Mouse (Mus musculus) cerebellum, adult (tissue): Measurements from ENCODE around the gene Trpm3.
A peak's percentile ranks its signal among the peaks of the same experiment; 100 is the strongest.

Experiments used
- ATAC-seq: cut with Nextera tagmentation; 2 replicates; pipeline ENCODE4 v1.9.2; 2017; ENCODE audit warnings: mild to moderate bottlenecking, moderate library complexity, mixed read lengths; ENCODE audit not compliant: insufficient number of reproducible peaks, low FRiP score, low TSS enrichment

Gene Trpm3

DNA sequence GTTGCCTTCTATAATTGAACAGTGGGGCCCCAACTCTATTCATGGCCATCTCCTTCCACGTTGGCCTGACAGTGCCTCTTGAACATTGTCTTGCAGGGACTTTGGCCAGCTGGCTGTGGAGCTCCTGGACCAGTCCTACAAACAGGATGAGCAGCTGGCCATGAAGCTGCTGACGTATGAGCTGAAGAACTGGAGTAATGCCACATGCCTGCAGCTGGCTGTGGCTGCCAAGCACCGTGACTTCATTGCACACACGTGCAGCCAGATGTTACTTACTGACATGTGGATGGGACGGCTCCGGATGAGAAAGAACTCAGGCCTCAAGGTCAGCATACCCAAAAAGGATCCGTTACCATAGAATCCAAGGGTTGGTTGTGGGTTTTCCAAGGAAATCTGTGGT, 763.0 kb downstream of the Trpm3 start:
- no peak for ATAC-seq

DNA sequence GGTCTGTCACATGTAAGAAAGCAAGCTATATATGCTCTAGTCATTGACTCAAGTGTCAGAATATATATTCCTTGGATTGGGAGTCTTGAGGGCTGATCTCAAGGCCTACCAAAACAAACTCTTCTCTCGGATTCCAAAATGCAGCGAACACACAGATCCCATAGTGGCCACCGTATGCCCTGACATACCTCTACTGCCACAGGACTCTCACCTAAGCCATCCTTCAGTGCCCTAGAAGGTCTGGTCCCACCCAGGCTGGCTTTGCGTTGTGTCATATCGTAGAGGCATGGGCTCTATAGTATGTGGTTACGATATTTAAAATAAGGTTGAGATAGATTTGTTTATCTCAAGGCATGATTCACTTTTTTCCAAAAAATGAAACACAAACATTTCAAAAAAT, 763.5 kb downstream of the Trpm3 start:
- ATAC-seq = no peak

DNA sequence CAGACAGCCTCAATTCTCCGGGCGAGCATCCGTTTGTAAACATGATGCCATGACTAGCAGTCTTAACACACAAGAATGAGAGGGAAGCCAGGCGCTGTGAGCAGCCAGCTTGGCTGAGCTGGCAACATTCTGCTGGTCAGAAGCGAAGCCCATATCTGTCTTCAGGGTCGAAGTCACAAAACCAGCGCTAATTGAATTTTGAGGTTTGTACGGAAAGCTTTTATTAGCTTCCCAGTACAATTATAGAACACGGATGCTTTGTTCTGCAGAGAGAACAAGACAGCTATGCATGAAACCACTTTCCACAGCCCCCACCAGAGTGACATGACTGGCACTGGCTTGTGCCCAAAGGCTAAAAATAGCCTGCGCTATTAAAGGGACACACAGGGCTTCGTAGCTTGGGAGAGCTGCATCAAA, 766.2 kb downstream of the Trpm3 start:
- ATAC-seq = peak; percentile 83

GRCm38 (mm10) chr19:22910686-22911085, 771.8 kb downstream of the Trpm3 start:
- ATAC-seq = no peak

- ATAC-seq = no peak
Measured at GRCm38 (mm10) chr19:22912971-22913370, 774.1 kb downstream of the Trpm3 start.

GRCm38 (mm10) chr19:22915868-22916642, 777.2 kb downstream of the Trpm3 start:
- ATAC-seq = peak; percentile 84

DNA sequence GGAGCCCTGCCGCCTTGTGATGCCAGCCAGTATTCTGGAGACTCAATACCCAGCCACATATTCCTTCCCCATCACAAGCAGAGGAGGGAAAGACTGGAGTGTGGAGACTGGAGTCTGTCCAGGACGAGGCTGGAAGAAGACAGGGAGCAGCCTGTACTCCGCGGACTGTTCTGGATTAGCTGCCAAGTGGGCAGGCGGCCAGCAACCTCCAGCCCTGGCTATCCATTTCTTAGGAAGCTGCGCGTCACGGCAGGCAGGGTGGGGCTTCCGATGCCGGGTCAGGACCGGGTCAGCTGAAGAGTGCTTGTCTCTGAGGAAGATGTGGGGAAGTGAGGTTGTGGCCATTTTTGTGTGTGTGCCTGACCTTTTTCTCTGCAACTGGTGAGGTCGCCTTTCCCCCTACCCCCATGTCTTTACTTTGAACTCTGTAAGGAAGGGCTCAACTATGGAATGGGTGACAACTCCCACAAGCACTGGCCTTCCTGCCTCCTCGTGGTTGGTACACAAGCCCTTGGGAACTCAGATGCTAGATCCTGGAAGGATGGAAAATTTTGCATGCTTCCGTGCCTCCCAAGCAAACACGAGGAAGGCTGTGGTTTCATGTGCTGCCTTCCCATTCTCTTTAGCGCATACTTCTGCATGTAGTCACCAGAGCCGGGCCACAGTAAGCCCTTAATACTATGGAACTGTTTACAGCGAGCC, 777.9 kb downstream of the Trpm3 start:
- peak; percentile 89 for ATAC-seq

- ATAC-seq = no peak
Measured at GRCm38 (mm10) chr19:22917345-22917735, 778.5 kb downstream of the Trpm3 start.

- ATAC-seq = no peak
Measured at GRCm38 (mm10) chr19:22920949-22921348, 782.1 kb downstream of the Trpm3 start.

DNA sequence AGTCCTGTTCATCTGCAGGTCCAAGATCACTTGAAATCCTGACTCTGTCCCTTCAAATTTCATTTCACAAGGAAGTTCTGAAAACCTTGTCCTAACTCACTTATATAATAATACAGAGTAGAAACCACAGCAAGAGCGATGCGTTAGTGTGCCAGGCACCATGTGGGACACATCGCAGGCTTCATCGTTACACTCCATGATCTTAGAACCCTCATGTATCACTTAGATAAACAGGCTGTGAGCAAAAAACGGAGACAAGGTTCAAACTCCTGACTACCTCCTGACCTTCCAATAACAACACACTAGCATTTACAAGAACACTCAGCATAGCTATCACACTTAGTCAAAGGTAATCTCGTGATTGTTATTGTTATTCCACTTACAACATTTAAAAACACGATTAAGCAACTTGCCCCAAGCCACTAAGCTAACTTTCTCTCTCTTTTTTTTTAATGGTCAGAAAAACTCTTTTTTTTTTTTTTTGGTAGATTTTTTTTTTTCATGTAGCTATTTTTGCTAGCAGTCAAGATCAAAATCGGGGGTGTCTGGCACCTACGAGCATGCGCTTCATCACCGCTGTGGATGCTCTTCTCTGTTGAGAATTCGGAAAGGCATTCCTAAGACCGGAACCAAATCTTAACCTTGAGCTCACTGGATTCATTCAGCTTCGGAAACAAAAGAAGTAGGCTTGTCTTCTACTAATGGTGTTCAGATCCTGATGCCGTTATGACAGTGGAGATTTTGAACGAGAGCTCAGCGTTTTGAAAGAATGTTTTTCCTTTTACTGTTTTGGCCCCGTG, 784.2 kb downstream of the Trpm3 start:
- no peak for ATAC-seq

DNA sequence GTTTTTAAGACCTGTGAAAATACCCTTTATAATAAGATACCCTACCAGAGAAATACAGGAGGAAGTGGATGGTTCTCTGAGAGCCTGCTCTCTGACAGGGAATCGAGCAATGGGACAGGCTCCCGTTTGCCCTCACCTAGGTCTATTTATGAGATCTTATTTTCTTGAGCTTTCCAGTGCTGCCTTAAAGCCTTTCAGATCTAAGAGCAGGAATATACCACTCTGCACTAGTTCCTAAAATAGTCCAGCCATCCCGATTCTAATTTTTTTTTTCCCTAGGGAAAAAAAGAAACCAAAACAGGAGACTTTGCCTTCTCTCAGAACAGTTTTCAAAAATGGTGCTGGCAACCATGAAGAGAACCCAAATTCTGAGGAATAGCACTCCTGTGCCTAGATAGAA, 786.4 kb downstream of the Trpm3 start:
- no peak for ATAC-seq

DNA sequence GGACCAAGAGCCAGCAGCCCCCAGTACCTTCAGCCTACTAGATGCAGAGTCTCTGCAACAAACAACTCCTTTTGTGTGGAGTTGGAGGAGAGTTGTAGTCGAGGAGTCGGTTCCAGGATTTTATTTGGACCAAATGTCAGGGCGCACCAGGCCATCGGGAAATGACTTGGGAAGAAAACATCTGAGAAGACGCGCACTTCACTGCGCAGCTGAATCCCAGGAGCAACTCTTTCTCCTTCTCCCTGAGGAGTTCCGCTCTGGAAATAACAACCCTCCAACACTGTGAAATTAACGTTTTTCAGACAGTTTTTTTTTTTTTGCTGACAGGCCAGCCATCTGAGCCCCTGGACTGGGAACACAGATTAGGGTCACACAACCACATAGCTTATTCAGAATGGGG, 787.9 kb downstream of the Trpm3 start:
- no peak for ATAC-seq

GRCm38 (mm10) chr19:22928366-22928765, 789.5 kb downstream of the Trpm3 start:
- ATAC-seq = no peak

DNA sequence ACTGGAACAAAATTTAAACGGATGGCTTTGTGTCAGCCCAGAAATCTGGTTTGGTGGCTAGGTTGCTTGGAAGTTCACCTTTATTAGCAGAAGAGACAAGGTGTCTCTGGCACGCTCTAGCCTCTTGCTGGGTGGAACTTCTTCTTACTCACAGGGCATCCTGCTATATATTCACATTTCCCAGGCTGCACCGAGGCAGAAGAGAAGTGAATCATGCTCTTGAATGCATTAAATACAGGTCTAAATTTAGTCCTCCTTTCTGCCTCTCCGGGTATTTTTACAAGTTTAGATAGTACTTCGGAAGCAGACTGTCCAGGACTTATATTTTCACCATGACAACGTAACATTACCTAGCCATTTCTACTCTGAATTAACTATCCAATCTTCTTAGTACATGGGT, 790.9 kb downstream of the Trpm3 start:
- no peak for ATAC-seq

DNA sequence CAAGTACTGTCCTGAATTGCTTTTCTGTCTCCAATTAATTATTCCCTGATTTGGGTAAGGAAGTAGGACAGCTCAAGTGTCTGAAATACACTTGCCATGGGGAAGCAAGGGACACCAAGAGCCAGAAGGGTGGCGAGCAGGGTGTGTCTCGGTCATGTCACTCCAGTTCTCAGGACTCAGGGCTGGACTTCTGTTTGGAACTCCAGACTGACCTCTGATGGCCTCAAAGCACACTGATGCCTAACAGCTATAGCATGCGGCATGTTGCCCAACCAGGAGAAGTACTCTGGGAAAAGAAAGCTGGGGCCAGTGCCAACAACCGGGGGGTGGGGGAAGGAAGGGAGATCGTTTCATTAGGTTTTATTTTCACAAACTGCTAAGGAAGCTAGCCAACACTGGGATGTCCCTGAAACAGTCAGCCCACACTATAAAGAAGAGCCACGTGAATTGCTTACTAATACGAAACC, 791.6 kb downstream of the Trpm3 start:
- ATAC-seq = peak; percentile 42; the same call in 1 of the 2 replicates

DNA sequence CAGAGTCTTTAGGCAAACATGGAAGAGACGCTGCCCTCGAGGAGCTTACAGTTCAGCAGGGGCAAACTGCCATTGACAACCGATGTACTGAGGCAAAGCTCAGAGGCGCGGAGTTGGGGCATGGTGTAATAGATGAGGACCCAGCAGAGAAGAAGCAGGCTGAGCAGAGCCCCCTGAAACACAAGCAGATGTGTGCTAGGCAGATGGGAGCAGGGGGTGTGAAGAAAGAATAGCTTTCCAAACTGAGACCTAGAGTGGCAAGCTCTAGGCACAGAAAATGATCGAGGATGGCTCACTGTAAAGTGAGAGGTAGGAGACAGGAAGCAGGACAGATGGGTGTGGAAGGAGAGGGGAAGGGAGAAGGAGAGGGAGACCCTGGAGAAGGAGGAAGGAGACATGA, 792.2 kb downstream of the Trpm3 start:
- ATAC-seq = no peak

DNA sequence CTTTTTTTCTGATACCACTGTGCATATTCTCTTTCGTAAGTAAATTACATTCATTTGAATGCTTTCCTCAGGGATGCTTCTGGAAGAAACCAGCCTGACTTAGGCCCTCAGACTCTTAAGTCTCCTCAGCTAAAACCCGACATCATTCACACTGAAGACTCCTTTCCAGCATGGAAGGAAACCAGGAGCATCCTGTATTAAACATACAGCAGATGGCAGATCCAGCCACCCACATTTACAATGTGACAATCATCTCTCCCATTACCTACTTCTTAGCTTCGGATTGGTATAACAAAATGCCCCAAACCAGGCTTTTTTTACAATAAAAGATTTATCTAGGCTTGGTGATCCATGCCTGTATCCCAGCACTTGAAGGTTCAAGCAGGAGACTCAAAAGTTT, 796.2 kb downstream of the Trpm3 start:
- no peak for ATAC-seq

- ATAC-seq = no peak
Measured at GRCm38 (mm10) chr19:22938848-22939724, 800.2 kb downstream of the Trpm3 start.

GRCm38 (mm10) chr19:22939836-22940235, 801.0 kb downstream of the Trpm3 start:
- ATAC-seq = peak; percentile 57

DNA sequence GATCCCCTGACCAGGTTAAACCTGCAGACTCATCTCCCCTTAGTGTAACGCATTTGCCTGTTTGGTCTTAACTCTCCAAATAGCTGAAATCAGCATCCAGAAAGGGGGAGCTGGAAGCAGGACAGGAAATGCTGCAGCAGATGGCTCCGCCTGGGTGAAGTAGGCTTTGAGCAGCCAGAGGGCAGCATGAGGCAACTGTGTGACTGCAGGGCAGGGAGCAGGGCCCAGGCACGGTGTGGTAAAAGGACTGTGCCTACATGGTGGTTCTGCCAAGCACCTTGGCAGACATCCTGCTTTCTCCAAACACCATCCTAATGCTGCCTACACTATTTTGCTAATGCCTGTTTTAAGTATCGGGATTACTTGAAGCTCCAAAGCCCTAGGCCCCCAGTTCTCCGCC, 801.6 kb downstream of the Trpm3 start:
- ATAC-seq = peak; percentile 99
